Mouse (Mus musculus) natural killer cell, adult 2 months (primary cell): Measurements from ENCODE around the gene 1700007K13Rik.
A peak's percentile ranks its signal among the peaks of the same experiment; 100 is the strongest.

Experiments used
- DNase-seq, 2 experiments: peaks; one replicate each; pipeline ENCODE4 v3.0.0; 2022; ENCODE audit warnings: low spot score in 2 of 2

Gene 1700007K13Rik

DNA sequence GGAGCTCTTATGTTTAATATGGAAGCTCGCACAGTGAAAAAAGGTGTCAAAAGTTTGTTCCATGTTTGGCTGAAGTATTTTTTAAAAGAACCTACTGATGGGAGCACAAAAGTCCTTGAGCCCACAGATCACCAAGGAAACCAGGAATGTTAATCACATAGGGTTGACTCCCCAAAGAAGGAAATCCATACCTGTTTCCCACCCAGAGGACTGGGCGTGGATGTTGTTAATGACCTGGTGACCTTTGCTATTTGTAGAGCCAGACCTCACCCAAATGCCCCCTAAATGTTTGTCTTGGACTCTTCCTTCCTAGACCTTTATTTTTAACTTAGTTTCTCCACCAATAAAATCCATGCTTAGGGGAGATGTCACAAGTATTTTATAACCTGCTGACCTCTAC lies 4.5 kb upstream of the 1700007K13Rik start:
- DNase-seq: no peak

DNA sequence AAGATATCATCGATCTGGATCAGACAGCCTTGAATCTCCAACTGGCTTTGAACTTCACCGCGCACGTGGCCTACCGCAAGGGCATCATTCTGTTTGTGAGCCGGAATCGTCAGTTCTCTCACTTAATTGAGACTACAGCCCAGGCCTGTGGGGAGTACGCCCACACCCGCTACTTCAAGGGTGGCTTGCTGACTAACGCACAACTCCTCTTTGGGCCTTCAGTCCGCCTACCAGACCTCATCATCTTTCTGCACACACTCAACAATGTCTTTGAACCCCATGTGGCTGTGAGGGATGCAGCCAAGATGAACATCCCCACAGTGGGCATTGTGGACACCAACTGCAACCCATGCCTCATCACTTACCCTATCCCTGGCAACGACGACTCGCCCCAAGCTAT lies 3.3 kb upstream of the 1700007K13Rik start:
- DNase-seq: no peak

DNA sequence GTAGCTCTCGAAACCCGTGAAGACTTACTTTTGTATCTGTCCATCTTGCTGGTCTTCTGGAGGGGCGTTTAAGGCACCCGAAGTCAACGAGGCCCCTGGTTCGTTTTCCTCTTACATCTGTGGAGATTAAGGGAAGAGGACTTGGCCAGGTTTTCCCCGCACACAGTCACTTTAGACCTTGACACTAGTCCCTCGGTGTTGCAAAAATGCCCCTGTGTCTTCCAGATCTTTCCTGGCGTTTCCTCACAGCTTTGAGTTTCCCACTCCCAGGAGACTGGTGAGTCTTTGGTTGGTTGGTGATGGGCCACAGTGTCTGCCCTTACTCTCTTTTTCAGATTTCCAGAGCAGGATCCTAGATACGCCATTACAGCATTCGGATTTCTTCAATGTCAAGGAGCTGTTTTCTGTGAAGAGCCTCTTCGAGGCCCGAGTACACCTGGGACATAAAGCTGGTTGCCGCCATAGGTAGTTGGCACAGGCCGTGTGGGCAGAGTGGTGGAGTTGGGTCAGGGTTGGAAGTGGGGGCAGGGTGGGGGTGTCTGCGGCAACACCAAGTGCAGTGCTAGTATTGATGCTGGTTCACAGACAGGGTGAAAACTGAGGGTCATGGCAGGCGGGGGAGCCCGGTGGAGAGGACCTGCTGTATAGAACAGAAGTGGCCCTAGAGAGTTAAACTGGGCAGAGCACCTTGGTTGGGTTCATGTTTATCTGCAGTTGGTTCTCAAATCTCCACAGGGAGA lies 2.5 kb upstream of the 1700007K13Rik start:
- DNase-seq: no peak

DNA sequence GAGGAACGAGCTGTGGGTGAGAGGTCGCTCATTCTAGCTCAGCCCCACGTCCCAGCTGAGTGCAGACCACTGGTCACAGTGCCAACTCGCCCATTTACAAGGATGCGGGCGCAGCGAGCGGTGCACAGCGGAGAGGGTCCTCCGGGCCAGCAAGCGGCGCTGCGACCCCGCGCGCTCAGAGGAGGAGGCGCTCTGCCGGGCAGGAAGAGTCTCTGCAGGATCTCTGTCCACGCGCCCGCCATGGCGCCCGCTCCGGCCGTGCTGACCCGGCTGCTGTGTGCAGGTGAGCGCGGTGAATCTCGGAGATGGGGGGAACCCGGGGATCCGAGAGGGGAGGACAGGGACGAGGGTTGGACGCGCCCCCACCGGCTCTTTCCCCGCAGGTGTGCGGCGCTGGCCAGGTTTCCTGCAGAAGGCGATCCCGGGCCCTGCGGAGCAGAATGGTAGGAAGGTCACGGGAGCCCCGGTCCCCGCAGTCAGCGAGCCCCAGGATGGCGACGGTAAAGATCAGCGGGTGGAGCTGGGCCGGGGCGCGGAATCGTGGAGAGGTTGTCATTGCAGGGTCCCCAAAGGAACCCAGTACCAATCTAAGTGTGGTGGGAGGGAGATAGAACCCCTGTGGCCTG lies 1.8 kb upstream of the 1700007K13Rik start, which contains the start of gene Mrps2:
Gene Mrps2 (plus strand): TSS at position 207 of the 626 bp plus-strand sequence.
- DNase-seq: peak; percentile 80 to 84

DNA sequence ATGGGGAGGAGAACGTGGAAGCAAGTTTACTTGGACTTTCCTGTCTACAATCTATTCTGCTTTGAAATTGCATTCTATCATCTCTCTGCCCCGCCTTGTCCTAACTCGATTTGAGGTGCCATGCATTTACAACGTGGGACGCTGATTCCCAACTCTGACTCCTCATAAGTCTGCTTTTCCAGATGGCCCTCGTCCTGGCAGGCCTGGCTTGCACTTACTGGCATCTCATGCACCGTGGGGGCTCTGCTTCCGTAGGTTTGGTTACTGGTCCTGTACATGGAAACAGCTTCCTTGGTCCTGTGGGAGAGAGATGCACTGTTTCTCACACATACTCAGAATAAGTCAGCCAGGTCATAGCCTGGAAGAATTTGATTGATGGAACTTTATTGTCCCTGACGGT lies 1.2 kb downstream of the 1700007K13Rik start:
- no peak for DNase-seq

DNA sequence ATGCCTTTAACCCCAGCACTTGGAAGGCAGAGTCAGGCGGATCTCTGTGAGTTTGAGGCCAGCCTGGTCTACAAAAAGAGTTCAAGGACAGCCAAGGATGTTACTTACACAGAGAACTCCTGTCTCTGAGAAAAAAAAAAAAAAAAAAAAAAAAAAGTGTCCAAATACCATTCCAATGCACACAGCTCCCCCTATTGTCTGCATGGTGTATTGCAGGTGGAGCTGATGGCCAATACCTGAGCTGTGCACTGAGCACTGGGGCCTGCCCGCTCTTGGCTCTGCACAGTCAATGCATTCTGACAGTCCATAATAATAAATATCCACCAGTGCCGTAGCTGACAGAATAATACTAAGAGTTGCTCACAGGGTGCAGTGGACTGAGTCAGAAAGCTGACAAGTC lies 2.2 kb downstream of the 1700007K13Rik start:
- peak; percentile 64 to 71 for DNase-seq

DNA sequence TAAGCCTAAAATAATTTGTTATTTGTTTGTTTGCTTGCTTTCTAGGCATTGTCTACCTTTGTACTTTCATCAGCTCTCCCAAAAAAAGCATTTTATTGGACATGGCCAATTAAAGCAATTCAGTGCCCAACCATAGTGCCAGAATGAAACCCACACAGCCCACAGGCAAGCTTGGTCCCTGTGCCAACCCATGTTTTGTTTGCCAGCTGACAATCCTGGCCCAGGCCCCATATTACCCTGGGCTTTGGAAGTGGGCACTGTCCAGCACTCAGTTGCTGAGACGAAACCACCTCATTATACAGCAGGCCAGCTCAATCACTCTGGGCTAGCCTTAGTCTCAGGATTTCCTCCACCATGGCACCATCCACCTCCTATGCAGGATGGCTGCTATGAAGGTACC lies 9.5 kb downstream of the 1700007K13Rik start:
- no peak for DNase-seq

DNA sequence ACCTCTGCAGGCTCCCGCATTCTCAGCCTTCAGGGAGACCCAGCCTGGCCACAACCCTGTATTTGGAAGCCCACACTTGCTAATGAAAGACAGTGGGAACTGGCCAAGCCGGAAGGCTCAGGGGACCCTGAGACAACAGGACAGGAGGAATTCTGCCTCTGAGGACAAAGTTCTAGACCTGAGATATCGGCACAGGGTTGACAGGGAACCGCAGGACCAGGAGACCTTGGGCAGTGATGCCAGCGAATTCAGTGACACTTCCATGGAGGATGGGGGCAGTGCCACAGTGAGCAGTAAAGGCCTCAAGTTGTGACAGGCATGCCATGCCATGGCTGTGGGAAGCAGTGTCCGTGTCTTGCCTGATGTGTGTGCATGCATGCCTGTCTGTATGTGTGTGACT lies 12.6 kb downstream of the 1700007K13Rik start:
- DNase-seq: no peak

DNA sequence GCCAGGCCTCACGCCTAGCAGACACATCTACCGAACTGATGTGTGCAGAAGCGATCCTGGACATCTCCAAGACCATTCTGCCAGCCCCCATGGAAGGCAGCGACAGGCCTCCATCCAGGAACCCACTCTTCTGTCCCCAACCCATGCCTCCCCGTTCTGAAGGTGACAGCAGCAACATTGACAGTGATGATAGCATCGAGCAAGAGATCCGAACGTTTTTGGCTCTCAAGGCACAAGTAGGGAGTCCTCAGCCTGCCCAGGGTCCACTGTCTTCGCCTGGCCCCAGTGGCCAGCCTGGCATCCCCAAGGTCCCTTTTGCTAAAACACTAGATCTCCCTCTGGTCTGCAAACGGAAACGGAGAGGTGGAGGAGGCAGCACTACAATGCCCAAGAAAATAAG lies 14.5 kb downstream of the 1700007K13Rik start:
- no peak for DNase-seq

DNA sequence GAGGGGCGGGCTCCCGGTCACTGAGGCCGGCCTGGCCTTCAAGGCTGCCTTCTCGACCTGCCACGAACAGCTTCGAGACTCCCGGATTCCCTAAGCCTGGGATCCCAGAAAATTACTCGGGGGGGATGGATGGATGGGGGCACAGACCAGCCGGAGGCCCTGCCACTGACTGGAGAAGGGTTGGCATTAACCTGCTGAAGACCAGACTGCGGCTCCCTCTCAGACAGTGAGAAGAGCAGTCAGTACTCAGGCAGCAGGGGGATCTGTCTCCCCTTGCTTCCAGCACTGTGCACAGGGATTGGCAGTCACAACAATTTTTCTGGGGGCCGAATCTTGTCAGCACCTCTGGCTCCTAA lies 18.8 kb downstream of the 1700007K13Rik start:
- DNase-seq: no peak

DNA sequence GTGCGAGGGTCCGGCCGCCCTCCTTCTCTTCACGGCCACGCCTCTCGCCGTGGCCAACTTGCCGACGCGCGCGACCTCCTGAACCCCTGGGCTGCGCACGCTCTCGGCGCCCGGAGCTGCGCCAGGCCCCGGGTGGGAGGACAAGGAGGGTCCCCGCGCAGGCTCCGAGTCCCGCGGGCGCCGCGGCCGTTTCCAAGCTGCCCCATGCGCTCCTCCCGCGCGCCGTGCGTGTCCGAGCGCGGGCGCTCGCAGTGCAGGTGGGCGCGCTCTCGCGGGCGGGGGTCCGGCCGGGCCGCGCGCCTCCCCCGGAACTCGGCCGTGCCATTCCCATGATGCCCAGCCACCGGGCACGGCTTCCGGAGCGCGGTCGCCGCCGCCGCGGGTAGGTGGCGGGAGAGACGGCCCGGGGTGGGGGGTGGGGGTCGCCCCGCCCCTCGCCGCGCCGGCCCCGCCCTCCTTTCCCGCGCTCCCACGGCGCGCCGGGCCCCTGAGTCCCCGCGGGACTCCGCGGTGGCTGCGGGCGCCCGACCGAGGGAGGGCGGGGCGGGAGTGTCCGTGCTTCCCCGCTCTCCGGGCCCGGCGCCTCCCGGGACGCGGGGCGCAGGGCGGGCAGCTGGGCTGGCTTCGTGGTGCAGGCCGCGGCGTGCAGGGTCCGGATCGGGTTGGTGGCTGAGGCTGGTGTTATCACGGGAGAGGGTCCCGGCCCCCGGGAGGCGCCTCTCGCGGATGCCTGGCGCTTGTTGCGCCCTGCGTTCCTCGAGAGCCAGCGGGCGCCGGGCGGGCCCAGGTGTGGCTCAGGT lies 19.4 kb downstream of the 1700007K13Rik start, which contains the start of gene Ppp1r26:
Gene Ppp1r26 (plus strand): TSS at position 286 of the 800 bp plus-strand sequence.
- no peak for DNase-seq

DNA sequence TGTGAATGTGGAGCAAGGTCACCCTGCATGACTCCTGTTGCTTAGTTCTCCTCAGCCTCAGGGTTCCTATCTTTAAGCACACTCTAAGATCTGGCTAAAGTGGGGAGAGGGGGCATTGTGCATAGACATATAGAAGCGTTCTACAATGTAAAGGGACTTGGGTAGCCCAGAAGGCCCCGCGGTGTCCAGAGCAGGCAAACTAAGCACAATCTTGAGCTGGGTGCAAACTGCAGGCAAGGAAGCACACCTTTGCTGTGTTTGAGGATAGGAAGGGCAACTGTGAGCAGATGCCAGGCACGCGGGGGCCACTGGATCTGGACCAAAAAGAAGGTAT lies 20.0 kb downstream of the 1700007K13Rik start:
- no peak for DNase-seq

DNA sequence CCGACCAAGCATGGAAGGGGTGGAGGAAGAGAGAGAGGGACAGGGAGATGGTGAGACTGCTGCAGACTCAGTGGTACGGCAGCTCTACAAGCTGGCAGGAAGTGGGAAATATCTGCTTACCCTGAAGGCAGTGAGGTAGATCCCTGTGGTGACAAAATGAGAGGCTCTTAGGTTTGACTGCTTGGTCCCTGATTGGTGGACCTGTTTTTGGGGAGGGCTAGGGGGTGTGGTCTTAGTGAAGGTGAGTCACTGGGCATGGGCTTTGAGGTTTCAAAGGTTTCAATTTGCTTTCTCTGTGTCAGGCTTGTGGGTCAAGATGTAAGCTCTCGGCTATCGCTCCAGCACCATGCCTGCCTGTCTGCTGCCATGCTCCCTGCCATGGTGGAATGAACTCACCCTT lies 21.1 kb downstream of the 1700007K13Rik start:
- DNase-seq: no peak

DNA sequence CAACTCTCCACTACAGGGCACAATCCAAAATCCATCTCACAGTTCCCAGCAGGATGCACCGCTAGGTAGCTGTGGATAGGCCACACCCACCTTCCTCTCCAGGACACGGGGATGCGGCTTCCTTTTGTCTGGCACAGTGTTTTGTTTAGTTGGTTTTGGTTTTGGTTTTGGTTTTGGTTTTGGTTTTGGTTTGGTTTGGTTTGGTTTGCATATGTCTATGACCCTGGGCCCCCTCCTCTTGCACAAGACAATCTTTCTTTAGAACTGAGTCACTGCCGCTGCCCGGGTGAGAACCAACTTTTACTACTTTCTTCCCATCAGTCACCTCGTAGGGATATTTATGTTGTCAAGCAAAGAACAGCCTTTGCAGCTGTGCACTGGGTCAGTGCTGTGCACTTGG lies 25.3 kb downstream of the 1700007K13Rik start:
- DNase-seq: no peak

DNA sequence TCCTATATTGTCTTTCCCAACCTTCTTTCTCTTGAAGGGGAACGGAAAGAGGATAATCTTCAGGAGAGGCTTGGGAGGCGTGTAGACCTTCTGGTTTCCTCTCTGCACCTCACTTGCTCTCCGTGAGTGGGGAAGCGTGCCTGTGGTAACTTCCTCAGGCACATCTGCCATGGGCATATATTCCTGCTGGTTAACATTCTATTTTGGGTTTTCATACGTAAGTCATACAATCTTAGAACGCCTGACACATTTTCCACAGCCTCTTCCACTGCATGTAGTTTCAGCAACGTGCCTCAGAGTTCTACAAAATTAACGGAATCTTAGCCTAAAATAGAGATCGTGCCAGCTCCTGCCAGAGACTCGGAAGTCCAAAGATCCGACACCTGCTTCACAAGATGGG lies 30.7 kb downstream of the 1700007K13Rik start:
- DNase-seq: no peak

DNA sequence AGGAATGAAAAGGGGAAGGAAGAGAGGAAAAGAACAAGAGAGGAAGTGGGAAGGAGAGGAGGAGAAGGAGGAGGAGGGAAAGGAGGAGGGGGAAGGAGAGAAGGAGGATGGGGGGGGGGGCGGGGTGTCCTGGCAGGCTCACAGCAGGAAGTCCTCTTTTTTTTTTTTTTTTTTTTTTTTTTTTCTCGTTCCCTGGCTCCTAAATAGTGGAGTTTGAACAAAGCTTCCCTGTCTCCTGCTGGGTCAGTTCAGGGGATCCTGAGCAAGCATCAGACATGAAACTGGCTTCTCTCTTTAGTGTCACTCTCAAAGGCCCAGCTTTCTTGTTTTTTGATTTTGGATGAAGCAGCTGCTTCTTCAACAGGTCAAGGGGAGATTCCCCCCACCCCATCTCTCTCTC lies 32.6 kb downstream of the 1700007K13Rik start:
- DNase-seq: no peak

DNA sequence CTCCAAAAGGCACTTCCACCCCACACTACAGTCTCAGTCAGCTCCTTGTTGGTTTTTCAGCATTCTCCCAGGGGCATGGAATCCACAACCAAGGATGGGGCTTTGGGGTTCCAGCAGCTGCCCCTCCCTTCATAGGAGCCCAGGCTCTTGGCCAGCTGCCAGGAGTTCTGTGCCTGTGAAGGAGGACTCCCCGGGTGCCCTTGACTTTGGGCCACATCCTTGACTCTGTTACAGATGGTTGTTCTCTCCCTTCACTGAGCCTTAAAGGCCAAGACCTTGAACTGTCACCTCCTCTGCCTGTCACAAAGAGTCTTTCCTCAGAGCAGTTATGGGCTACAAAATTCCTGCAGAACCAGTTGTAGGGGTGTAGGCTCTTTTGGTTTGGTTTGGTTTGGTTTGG lies 33.3 kb downstream of the 1700007K13Rik start:
- DNase-seq: no peak

DNA sequence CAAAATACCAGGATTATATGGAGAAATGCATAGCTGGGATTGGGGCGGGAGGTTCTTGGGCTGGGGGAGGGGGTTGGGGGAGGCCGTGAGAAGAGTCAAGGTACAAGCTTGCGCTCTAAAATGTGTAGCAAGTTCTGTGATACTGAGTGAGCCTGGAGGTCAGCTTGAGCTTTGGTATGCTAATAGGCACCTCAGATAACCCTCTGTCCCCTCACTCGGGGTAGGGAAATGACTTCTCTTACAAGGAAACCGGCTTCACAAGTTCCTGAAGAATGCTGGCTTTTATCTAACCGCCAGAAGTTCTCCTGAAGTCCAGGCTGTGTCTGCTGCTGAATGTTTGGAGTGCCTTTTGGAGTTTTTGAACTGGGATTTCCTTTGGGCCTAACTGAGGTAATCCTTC lies 35.3 kb downstream of the 1700007K13Rik start:
- no peak for DNase-seq

DNA sequence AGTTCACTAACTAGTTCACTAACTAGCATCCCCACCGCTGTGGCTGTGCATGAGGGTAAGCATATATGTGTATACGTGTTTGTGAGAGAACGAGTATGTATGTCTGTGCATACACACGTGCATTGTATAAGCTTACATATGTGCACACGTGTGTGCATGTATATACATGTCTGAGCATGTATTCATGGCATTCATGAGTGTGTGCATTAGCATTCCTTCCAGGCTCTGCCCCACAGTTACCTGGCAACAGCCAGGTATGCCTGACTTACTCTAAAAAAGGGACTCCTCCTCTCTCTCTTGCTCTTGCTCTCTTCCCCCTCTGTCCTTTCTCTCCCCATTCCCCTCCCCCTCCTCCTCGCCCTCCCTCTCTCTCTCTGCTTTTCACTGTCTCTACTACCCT lies 38.9 kb downstream of the 1700007K13Rik start:
- DNase-seq: no peak

DNA sequence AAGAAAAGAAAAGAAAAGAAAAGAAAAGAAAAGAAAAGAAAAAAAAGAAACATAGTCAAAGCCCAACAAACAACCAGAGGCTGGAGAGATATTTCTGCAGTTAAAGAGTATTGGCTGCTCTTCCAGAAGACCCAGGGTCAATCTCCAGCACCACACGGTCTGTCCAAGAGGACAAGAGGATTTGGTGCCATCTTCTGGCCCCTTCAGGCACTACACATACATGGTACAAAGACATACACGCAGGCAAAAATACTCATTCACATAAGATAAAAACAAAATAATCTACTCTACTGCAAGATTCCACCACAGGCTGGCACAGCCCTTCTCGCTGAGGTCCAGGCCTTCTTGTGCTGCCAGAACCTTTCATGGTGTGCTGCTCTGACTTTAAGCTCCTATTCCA lies 43.0 kb downstream of the 1700007K13Rik start:
- peak; percentile 34 to 47 for DNase-seq

DNA sequence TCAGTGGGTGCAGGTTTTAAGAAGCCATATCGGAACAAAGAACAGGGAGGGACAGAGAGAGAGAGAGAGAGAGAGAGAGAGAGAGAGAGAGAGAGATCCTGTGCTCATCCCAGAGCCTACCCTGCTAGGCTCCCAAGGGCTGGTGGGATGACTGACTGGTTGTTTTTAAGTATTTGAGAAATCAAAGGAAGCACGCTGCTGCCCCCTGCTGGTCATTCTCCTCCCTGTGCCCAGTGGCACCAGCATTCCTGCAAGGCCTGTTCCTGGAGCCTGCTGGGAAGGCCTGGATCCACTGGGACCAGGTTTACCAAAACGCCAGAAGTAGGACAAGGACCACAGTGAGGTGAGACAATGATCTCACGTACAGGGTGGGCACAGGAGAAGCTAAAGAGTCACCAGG lies 46.2 kb downstream of the 1700007K13Rik start:
- DNase-seq: peak; percentile 28 to 50

DNA sequence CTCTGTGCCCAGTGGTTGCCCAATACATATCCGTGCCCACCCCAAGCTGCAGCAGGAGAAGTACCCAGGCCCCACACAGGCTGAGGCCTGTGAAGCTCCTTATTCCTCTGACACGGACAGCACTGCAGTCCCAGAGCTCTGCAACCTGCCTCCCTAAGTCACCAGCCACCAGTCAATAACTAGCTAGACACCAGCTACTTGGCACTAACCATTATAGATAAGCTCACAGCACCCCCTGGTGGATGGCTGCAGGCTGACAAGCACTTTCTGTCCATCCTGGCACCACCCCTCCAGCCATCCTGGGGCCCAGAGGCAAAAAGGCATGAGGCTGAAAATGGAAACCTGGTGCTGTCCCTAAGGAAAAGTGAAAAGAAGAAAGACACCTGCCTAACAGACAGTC lies 48.1 kb downstream of the 1700007K13Rik start:
- DNase-seq: peak; percentile 75 to 78

DNA sequence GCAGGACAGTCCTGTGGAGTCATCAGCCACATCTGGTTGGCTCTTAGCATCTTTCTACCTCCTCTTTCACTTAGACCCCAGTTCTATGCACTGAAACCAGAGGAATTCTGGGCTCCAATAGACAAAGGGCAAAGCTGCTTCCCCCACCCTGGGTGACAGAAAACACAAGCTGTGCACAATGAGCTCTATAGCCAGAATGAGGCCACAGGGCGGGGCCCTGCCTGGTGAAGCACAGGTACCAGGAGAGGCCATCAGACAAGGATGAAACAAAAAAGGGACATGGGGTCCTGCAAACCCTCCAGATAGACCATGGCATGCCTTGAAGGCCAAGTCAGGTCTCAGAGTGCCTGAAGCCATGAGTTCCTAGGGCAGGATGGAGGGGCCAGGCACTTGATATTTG lies 49.6 kb downstream of the 1700007K13Rik start:
- no peak for DNase-seq
